Mouse (Mus musculus): ENCODE results near the gene C2cd3.
A peak's percentile ranks its signal among the peaks of the same experiment; 100 is the strongest.
"Not testable (repeated sequence)": the region's sequence is repeated elsewhere in the genome, so short reads cannot be mapped to it uniquely, and the experiment has no call there.

The C2cd3 gene

DNA sequence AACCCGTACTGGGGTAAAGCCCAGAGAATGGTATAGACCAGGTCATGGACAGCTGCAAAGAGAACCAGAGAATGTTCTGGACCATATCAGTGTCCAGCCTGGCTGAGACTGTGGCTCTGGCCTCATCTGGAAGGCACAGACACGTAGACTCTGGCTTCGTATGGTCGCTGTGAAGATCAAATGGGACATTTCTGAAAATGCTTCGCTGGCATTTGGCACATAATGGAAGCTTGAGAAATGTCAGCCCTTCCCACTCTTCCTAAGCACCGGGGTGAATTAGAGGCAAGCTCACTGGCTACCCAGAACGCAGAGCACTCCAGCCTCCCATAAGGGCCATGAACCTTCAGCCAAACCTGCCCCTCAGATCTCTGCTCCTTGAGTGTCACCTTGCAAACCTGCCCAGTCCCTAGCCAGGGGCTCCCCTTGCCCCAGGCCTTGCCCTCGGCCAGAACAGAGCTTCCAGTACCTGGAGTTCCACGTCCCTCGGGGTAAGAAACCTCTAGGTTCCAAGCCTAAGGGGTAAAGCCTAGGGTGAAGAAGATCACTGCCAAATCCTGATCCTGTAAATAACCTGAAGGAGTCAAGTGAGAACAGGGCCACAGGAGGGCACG is 98.9 kb downstream of the C2cd3 start:
- no peak for DNase-seq (ENCODE audit: low spot score)

DNA sequence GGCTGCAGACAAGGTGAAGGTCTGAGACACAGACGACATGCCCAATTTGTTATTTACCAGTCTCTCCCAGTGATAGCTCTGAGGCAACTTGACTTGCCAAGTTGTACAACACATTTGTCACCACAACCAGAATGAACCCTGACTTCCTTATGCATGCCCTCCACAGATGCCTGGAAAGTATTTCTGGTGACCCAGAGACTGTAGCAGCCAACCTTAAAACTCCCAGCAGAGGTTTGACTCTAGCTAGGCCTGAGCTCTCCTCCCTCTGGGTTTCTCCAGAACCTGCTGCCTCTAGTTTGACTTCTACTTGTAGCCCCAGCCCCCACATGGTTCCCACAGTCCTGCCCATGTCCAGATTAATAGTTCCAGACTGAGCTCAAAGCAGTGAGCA is 99.4 kb downstream of the C2cd3 start:
- DNase-seq (ENCODE audit: low spot score): no peak

DNA sequence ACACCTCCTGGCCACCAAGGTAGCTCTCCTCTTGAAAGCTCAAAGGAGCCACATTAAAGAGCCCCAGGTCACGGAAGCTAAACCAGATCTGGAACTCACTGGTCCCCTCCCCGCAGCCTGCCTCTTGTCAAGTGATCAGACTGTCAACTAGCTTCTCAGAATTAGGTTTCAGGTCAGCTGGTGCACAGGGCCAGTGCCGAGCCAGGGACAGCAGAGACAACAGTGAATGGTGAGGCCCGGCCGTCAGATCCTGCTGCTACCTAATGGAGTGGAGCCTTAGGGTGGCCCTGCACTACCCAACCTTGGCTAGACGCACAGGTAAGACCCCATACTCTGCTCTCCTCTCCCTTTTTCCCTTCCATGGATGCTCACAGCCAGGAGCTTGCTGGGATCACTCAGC is 100.7 kb downstream of the C2cd3 start, which contains the start of gene Ucp3:
TSS of gene Ucp3 (plus strand) at position 214 of the 400 bp plus-strand sequence.
- DNase-seq (ENCODE audit: low spot score): no peak

- DNase-seq (ENCODE audit: low spot score): no peak
These were observed 101.9 kb downstream of the C2cd3 start for GRCm38 (mm10) chr7:100473846-100474454.

DNA sequence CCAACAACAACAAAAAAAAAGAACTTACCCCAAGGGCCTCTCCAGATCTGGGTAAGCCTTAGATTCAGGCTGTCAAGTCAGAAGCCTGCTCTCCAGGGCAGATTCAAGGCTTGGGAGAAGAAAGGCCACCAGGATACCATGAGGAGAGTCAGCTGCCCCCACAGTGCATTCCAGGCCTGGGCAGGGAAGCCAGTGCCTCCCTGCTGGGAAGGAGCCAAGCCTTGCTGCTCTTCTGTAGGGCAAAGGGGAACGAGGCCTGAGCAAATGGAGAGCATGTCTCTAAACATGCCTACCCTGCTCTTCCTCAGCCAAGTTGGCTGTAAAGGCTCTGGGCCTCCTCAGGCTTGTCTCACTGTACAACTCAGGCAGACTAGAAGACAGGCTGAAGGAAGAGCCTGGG is 102.6 kb downstream of the C2cd3 start:
- DNase-seq (ENCODE audit: low spot score): no peak

DNA sequence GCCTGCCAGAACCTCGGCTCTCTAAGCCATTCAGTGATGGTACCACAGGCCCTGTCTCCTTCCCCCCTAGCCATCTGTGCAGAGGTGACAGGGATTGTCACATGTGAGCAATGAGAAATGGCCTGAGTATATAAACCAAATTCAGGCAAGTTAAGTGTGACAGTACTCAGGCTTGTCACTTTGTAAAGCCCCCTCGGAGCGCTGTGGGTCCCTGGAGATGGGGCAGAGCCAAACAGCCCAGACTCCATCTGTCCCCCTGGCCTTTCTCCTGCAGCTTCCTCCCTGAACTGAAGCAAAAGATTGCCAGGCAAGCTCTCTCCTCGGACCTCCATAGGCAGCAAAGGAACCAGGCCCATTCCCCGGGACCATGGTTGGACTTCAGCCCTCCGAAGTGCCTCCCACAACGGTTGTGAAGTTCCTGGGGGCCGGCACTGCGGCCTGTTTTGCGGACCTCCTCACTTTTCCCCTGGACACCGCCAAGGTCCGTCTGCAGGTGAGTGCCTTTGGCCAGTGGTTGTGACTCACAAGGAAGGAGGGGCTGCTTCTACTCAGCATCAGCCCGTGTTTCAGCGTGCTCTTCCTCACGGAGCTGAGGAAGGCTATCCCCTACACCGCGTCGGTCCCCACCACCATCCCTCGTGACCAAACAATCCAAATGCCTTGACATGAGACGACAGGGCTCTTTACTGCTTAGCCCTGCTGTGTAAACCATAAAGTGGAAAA is 107.2 kb downstream of the C2cd3 start:
- DNase-seq (ENCODE audit: low spot score): no peak

DNA sequence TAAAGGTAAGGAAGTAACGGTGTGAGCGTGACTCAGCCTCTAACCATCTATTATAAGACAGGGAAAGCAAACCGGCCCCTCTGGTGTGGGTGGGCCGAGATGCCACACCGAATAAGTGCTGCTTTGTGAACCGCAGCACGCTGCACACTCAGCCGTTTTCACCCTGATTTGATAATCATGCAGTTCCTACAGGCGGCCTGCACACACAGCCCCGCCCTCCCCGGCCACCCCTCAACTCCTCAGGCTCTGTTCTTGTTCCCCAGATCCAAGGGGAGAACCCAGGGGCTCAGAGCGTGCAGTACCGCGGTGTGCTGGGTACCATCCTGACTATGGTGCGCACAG is 107.8 kb downstream of the C2cd3 start:
- no peak for DNase-seq (ENCODE audit: low spot score)

- DNase-seq (ENCODE audit: low spot score): no peak
These were observed 108.1 kb downstream of the C2cd3 start for GRCm38 (mm10) chr7:100480175-100480574.

DNA sequence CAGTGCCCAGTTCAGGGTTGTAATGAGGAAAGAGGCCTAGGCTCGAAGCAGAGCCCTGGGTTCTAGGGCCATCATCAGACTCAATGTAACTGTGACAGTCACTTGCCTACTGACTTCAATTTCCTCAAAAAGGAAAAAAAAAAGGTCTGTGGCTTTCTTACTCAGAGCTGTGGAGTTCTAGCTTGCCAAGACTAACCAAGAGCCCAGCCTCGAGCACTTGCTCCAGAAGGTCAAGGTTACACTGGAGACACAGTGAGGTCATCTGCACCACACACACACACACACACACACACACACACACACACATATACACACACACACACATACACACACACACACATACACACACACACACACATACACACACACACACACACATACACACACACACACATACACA is 110.0 kb downstream of the C2cd3 start:
- not testable (repeated sequence) for DNase-seq (ENCODE audit: low spot score)

DNA sequence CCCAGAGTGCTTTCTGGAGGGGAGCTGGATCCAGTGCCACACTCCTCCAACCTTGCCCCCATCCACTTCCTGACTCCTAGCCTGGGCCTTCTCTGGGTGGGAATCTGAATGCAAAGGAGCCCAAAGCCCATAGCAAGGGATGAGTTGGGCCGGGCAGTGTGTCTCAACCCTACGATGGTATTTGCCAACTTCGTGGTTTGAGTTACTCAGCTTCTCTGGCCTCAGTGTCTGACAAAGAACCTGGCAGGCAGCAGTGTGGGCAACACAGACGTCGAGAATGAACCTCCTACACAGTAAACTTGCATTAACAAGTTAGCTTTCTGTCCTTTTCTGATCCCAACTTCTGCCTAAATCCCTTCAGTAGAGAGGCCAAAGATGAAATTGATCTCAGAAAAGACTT is 112.5 kb downstream of the C2cd3 start:
- DNase-seq (ENCODE audit: low spot score): no peak

DNA sequence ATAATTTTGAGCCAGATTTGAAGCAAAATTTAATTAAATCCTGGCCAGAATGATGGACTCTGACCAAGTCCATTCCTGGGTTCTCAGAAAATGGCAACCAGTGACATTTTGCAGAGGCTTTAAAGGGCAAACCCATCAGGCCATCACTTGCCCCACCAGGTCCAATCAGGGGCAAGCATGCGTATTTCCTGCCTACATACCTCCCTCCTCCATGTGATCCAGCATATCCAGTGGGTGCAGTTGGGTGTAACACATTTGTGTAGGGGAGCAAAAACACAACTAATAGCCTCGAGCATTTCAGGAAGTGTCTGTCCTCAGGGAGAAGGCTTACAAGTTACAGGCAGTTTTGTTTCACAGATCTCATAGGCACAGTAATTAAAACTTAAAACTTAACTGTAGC is 115.3 kb downstream of the C2cd3 start:
- DNase-seq (ENCODE audit: low spot score): no peak

DNA sequence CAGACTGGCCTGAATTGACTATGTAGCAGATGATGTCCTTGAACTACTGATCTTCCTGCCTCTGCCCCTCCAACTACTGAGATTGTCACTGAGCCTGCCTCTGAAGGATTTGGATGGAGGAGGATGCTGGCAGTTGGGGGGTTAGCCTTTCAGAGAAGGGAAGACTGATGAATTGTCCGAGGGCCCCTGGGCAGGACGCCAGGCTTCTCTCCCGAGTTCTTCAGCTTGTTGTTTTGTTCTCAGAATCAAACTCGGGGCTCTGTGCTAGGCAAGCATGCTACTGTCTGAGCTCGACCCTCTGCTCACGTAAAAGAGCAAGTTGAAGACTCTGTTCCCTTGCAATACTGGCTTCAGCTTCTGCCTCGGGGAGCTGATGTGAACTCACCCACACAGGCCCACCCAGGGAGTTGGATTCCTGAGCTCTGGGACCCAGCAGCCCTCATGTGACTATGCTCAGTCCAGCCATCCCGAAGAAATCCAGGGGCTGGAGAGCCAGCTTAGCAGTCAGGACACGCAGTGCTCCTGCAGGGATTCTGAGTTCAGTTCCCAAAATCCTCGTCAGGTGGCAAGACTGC is 116.5 kb downstream of the C2cd3 start:
- no peak for DNase-seq (ENCODE audit: low spot score)

- peak; percentile 38 for DNase-seq (ENCODE audit: low spot score)
These were observed 120.5 kb downstream of the C2cd3 start for GRCm38 (mm10) chr7:100492391-100493116.

GRCm38 (mm10) chr7:100493117-100493483 is 121.1 kb downstream of the C2cd3 start, which contains the start of gene Ucp2:
Ucp2 (plus strand) TSS chr7:100493337.
- DNase-seq (ENCODE audit: low spot score): peak; percentile 85

GRCm38 (mm10) chr7:100493484-100494414 is 121.7 kb downstream of the C2cd3 start:
- peak; percentile 47 for DNase-seq (ENCODE audit: low spot score)

- peak; percentile 15 for DNase-seq (ENCODE audit: low spot score)
These were observed 122.4 kb downstream of the C2cd3 start for GRCm38 (mm10) chr7:100494415-100494831.

DNA sequence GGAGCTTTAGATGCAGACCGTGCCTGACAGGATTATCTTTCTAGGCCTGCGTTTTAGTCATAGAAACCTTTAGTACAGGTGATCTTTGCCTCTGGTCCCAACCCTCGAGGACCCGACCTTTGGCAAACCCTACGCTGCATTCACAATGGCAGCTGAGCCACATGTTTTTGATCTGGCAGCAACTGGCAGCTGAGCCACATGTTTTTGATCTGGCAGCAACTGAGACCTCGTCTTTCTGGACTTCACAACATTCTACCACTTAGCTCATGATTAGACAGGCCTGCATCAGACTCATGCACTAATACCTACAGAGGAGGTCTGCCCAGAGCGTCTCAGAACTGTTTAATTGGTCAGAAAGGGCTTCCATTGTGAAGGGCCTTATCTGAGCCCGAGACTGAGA is 123.0 kb downstream of the C2cd3 start:
- DNase-seq (ENCODE audit: low spot score): peak; percentile 60

- DNase-seq (ENCODE audit: low spot score): peak; percentile 69
These were observed 123.7 kb downstream of the C2cd3 start for GRCm38 (mm10) chr7:100495581-100496251.

- no peak for DNase-seq (ENCODE audit: low spot score)
These were observed 124.3 kb downstream of the C2cd3 start for GRCm38 (mm10) chr7:100496371-100496770.

DNA sequence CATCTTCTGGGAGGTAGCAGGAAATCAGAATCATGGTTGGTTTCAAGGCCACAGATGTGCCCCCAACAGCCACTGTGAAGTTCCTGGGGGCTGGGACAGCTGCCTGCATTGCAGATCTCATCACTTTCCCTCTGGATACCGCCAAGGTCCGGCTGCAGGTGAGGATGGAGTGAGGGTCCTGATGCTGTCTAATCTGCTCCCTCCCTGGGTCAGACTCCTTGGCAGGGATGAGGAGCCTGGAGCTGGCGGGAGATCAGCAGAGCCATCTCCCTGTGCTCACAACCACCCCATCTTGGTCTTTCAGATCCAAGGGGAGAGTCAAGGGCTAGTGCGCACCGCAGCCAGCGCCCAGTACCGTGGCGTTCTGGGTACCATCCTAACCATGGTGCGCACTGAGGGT is 124.8 kb downstream of the C2cd3 start:
- DNase-seq (ENCODE audit: low spot score): no peak

- no peak for DNase-seq (ENCODE audit: low spot score)
These were observed 125.4 kb downstream of the C2cd3 start for GRCm38 (mm10) chr7:100497402-100497801.

Data from embryo, embryonic 10.5 days (tissue).